Mouse (Mus musculus) liver, embryonic 15.5 days (tissue): ENCODE measurements at regions not wholly inside any gene's neighbourhood (a gene's known extent, or its start where the extent isn't known, plus 50 kb on each side); places are given as distances from the start of the nearest gene placed in this dataset.

ENCODE experiments used
- ATAC-seq: fragments of 200-750 bp; cut with Nextera tagmentation; 2 replicates; pipeline ENCODE4 v1.8.0; 2017; ENCODE audit warnings: moderate number of reproducible peaks, mild to moderate bottlenecking, moderate library complexity; ENCODE audit not compliant: insufficient read depth
- H3K27ac ChIP-seq: fragments of 300-500 bp; sonication (generic); replicated peaks from 2 replicates; pipeline ENCODE4 v1.5.1; 2015; ENCODE audit warnings: mild to moderate bottlenecking, inconsistent platforms
- H3K27me3 ChIP-seq: fragments of 300-500 bp; sonication (generic); 2 replicates; pipeline ENCODE4 v1.6.1; 2015; ENCODE audit warnings: mild to moderate bottlenecking, inconsistent platforms
- H3K36me3 ChIP-seq: fragments of 300-500 bp; sonication (generic); replicated peaks from 2 replicates; pipeline ENCODE4 v1.6.1; 2015; ENCODE audit warnings: moderate library complexity, mild to moderate bottlenecking, inconsistent platforms
- H3K4me1 ChIP-seq: fragments of 300-500 bp; sonication (generic); replicated peaks from 2 replicates; pipeline ENCODE4 v1.6.1; 2015; ENCODE audit warnings: inconsistent platforms
- H3K4me2 ChIP-seq: fragments of 300-500 bp; sonication (generic); 2 replicates; pipeline ENCODE4 v1.6.1; 2015; ENCODE audit warnings: moderate library complexity, mild to moderate bottlenecking, inconsistent platforms
- H3K4me3 ChIP-seq: fragments of 300-500 bp; sonication (generic); replicated peaks from 2 replicates; pipeline ENCODE4 v1.5.1; 2015; ENCODE audit warnings: mild to moderate bottlenecking, inconsistent platforms
- H3K9ac ChIP-seq: fragments of 300-500 bp; sonication (generic); 2 replicates; pipeline ENCODE4 v1.6.1; 2015; ENCODE audit warnings: moderate library complexity, mild to moderate bottlenecking, inconsistent platforms
- H3K9me3 ChIP-seq: fragments of 300-500 bp; sonication (generic); replicated peaks from 2 replicates; pipeline ENCODE4 v1.6.1; 2016; ENCODE audit warnings: inconsistent platforms
- WGBS: fragments of 180-500 bp; shearing (Covaris S2); methylation state at CpG from one replicate; pipeline ENCODE4 v1.1.7; 2015; ENCODE audit warnings: mixed read lengths; ENCODE audit not compliant: insufficient replicate concordance; 5-methylcytosine and 5-hydroxymethylcytosine counted together

DNA sequence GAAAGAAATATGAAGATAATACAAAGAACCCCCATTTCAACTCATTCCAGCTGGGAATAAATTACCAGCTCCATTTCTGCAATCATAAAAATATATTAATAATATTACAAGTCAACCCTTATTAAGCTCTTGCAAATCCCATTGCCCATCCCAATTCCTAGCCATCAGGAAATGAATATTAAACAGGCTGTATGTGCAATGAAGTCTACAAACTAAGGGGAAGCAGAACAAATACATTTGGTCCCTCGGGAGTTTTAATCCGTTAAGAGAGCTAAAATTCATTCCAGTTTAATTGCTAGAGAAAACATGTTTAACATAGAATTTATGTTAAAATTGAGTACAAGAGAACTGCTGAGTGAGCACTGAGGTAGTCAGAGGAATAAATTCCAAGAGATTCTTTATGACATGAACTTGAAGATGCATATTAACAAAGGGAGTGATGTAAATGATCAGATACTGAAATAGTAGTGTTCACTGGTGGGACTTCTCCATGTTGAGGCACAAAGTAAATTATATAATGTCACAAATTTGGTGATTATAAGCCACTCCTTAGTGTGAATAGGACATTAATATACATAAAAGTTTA, 738.6 kb downstream of the Slitrk1 start:
- no peaks in the 10 kb centered on the region for H3K9me3 ChIP-seq
- H3K27me3 ChIP-seq: no peaks in the 10 kb centered on the region
- H3K36me3 ChIP-seq: no peaks in the 10 kb centered on the region
- 75% methylated on average over 2 of the region's 2 CpGs for WGBS
- H3K4me2 ChIP-seq: no peak overlapping the region
- H3K4me3 ChIP-seq: no peak overlapping the region
- H3K27ac ChIP-seq: no peak overlapping the region
- no peak for ATAC-seq
- no peak overlapping the region for H3K9ac ChIP-seq
- no peaks in the 10 kb centered on the region for H3K4me1 ChIP-seq

DNA sequence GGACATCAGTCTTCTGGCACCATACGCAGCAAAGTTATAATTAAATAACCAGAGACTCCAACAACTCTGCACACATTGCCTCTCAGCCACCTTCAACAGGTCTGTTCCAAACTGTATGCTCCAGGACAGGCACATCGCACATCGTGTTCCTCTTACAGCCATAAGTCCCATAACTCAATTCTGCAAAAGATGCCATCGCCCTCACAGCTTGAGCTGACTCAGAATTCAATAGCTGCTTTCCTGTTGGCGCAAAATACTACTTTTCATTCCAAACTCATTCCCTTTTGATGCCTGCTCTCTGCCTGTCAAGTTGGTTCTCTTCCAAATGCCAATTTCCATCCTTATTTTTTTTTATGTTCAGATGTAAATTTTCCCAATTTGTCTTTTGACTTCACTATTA, 761.0 kb downstream of the Slitrk1 start:
- no peaks in the 10 kb centered on the region for H3K4me1 ChIP-seq
- H3K4me3 ChIP-seq: no peak overlapping the region
- no peaks in the 10 kb centered on the region for H3K9me3 ChIP-seq
- H3K27me3 ChIP-seq: no peaks in the 10 kb centered on the region
- no peaks in the 10 kb centered on the region for H3K36me3 ChIP-seq
- 58% methylated on average over 5 of the region's 5 CpGs for WGBS
- H3K9ac ChIP-seq: no peak overlapping the region
- no peak overlapping the region for H3K4me2 ChIP-seq
- no peak for ATAC-seq
- H3K27ac ChIP-seq: no peak overlapping the region

GRCm38 (mm10) chr14:108123147-108123546, 790.8 kb downstream of the Slitrk1 start:
- Histone ChIP-seq H3K27me3 (no peaks in the 10 kb centered on the region), H3K4me2 (no peak overlapping the region), H3K4me3 (no peak overlapping the region), H3K9ac (no peak overlapping the region), H3K9me3 (no peaks in the 10 kb centered on the region), H3K4me1 (no peaks in the 10 kb centered on the region), H3K36me3 (no peaks in the 10 kb centered on the region), H3K27ac (no peak overlapping the region)
- no peak for ATAC-seq
- WGBS: 62% methylated on average over 2 of the region's 2 CpGs

- H3K9ac ChIP-seq: no peak overlapping the region
- WGBS: 52% methylated on average over 2 of the region's 2 CpGs
- H3K4me1 ChIP-seq: no peaks in the 10 kb centered on the region
- H3K9me3 ChIP-seq: no peaks in the 10 kb centered on the region
- no peaks in the 10 kb centered on the region for H3K27me3 ChIP-seq
- no peaks in the 10 kb centered on the region for H3K36me3 ChIP-seq
- H3K4me3 ChIP-seq: no peak overlapping the region
- H3K4me2 ChIP-seq: no peak overlapping the region
- no peak for ATAC-seq
- H3K27ac ChIP-seq: no peak overlapping the region
Observed at GRCm38 (mm10) chr14:108105009-108105408, 808.9 kb downstream of the Slitrk1 start.

DNA sequence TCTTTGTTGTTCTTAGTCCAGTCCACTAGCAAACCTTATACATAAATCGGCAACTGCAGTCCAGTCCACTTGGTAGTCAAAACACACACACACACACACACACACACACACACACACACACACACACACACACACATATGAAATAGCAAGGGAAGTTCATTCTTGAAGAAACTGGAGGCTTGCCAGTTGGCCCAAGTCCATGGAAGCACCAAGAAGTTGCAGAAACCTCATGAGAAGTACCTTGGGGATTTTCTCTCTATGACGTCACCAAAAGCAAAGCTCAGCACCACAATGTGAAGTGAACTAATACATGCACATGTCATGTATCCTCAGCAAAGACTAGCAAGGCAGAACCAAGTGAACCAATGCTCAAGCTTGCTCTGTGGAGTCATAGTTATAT, 823.0 kb downstream of the Slitrk1 start:
- Histone ChIP-seq H3K27ac (no peak overlapping the region), H3K4me1 (no peaks in the 10 kb centered on the region), H3K4me3 (no peak overlapping the region), H3K4me2 (no peak overlapping the region), H3K9ac (no peak overlapping the region), H3K27me3 (no peaks in the 10 kb centered on the region), H3K9me3 (no peaks in the 10 kb centered on the region), H3K36me3 (no peaks in the 10 kb centered on the region)
- ATAC-seq: no peak
- 58% methylated on average over 2 of the region's 2 CpGs for WGBS

DNA sequence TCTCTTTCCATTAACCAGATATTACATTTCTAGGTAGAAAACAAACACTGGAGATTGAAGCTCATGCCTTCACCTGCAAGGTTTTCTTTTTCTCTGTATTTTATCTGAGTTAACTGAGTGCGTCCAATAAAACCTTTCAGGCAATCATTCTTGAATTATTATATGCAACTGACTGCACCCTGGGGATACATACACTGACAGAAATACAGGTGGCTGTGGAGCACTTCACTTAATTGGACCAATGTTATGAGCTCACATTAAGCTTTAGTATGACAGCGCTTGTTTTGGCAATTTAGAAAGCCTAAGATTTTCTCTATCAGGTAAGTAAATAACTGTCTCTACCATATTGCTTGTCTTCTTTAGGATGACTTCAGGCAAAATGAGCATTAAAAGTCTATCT, 864.0 kb downstream of the Slitrk1 start:
- no peaks in the 10 kb centered on the region for H3K4me1 ChIP-seq
- H3K27ac ChIP-seq: no peak overlapping the region
- no peaks in the 10 kb centered on the region for H3K9me3 ChIP-seq
- 71% methylated on average over 2 of the region's 2 CpGs for WGBS
- no peaks in the 10 kb centered on the region for H3K27me3 ChIP-seq
- no peaks in the 10 kb centered on the region for H3K36me3 ChIP-seq
- no peak overlapping the region for H3K9ac ChIP-seq
- no peak for ATAC-seq
- H3K4me3 ChIP-seq: no peak overlapping the region
- no peak overlapping the region for H3K4me2 ChIP-seq

DNA sequence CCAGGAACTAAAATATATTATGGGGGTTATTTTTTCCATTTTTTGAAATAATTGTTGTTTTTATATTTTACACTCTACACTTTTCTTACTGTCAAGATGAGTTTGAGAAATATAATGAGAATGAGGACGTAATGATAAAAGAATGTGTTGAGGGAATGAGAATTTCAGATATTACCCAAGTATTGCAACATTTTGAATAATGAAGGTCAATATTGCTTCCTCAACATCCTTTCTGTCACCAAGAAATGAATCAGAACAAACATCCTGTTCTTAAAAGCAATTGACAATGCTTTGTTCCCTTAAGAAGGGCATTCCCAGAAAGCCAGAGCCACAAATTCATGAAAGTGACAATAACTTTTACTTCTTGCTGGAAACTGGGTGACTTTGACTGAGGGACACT, 878.0 kb downstream of the Slitrk1 start:
- no peak overlapping the region for H3K9ac ChIP-seq
- no peaks in the 10 kb centered on the region for H3K4me1 ChIP-seq
- no peaks in the 10 kb centered on the region for H3K9me3 ChIP-seq
- no peak overlapping the region for H3K27ac ChIP-seq
- WGBS: 42% methylated on average over 1 of the region's 1 CpGs
- no peak overlapping the region for H3K4me3 ChIP-seq
- no peak for ATAC-seq
- H3K27me3 ChIP-seq: no peaks in the 10 kb centered on the region
- H3K36me3 ChIP-seq: no peaks in the 10 kb centered on the region
- no peak overlapping the region for H3K4me2 ChIP-seq

GRCm38 (mm10) chr14:108034162-108034561, 879.8 kb downstream of the Slitrk1 start:
- Histone ChIP-seq H3K9me3 (no peaks in the 10 kb centered on the region), H3K27ac (no peak overlapping the region), H3K36me3 (no peaks in the 10 kb centered on the region), H3K9ac (no peak overlapping the region), H3K27me3 (no peaks in the 10 kb centered on the region), H3K4me1 (no peaks in the 10 kb centered on the region), H3K4me3 (no peak overlapping the region), H3K4me2 (no peak overlapping the region)
- no peak for ATAC-seq
- 52% methylated on average over 1 of the region's 1 CpGs for WGBS

DNA sequence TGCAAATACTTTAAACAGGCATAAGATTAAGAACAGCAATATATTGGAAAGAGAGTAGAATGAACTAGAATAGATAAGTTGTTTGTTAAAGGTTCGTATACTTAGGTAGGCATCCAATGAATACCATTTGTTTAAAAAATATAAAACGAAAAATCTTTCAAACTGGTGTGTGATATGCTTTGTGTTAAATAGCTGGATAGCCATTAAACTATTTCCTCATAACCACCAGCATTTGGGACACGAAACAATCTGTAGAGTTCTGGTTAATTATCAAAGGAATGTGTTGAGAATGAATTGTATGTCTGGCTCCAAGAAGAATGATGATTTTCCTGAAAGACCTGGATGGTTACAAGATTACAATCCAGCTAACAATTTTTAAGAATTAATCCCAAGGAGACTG, 891.4 kb downstream of the Slitrk1 start:
- Histone ChIP-seq H3K4me3 (no peak overlapping the region), H3K36me3 (no peaks in the 10 kb centered on the region), H3K4me2 (no peak overlapping the region), H3K27ac (no peak overlapping the region), H3K9ac (no peak overlapping the region), H3K9me3 (no peaks in the 10 kb centered on the region), H3K4me1 (no peaks in the 10 kb centered on the region), H3K27me3 (no peaks in the 10 kb centered on the region)
- 45% methylated on average over 3 of the region's 3 CpGs for WGBS
- ATAC-seq: no peak

DNA sequence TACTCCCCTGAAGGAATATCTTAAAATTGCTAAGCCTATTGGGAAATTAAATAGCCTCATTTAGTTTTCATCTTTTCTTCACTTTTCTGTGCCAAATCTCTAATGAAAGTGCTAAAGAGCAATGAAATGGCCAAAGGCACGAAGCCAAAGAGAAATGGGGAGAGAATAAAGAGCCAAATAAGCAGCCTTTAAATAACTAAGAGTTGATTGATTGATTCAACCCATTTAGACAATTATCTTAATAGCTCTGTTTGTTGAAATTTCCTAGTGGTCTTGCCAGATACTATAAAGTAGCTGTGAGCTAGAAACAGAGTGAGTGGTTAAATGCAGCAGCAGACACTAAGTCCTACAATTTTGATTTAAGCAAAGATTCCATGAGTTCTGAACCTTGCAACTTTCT, 891.9 kb downstream of the Slitrk1 start:
- Histone ChIP-seq H3K4me1 (no peaks in the 10 kb centered on the region), H3K36me3 (no peaks in the 10 kb centered on the region), H3K4me2 (no peak overlapping the region), H3K27me3 (no peaks in the 10 kb centered on the region), H3K4me3 (no peak overlapping the region), H3K27ac (no peak overlapping the region), H3K9ac (no peak overlapping the region), H3K9me3 (no peaks in the 10 kb centered on the region)
- ATAC-seq: no peak
- WGBS: 37% methylated on average over 1 of the region's 1 CpGs

- Histone ChIP-seq H3K9me3 (no peaks in the 10 kb centered on the region), H3K27ac (no peak overlapping the region), H3K27me3 (no peaks in the 10 kb centered on the region), H3K9ac (no peak overlapping the region), H3K36me3 (no peaks in the 10 kb centered on the region), H3K4me1 (no peaks in the 10 kb centered on the region), H3K4me2 (no peak overlapping the region), H3K4me3 (no peak overlapping the region)
- WGBS: 70% methylated on average over 7 of the region's 7 CpGs
- ATAC-seq: no peak
Observed at GRCm38 (mm10) chr14:108021331-108021730, 892.6 kb downstream of the Slitrk1 start.

DNA sequence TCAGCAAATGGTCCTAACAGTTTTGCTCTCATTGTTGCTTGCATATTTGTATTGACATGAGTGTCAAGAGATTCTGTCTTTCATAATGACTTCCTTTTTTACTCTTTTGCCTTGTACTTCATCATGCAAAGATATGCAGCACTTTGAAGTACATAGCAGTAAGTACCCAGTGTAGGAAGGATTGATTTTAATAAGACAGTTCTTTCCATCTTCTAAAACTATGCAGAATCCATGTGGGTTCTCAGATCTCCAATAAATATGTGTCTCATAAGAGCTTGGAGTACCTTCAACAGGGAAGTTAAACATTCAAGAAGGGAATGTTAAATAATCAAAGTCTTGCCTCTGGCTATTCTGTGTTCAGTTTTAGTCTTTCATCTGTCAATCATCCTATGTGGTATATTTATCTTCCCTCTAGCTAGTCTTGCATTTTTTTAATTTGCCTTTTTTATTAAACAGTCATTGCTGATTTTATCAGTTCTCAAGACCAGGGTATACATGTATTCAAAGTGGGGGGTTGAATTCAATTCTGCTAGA, 926.1 kb downstream of the Slitrk1 start:
- Histone ChIP-seq H3K4me3 (no peak overlapping the region), H3K27me3 (no peaks in the 10 kb centered on the region), H3K4me1 (no peaks in the 10 kb centered on the region), H3K4me2 (no peak overlapping the region), H3K27ac (no peak overlapping the region), H3K36me3 (no peaks in the 10 kb centered on the region), H3K9me3 (no peaks in the 10 kb centered on the region), H3K9ac (no peak overlapping the region)
- ATAC-seq: no peak
